Mouse (Mus musculus) v-Abl transformed pro-B cells (cell line): Measurements from ENCODE around the gene Mrm3.

Experiments used
- in situ Hi-C, 2 experiments: fragments of 400-800 bp; cut with MboI; formaldehyde crosslinking; loops; one replicate each; pipeline ENCODE4 v1.15.1; 2025; ENCODE audit not compliant: unreplicated experiment in 2 of 2

Mrm3 gene

GRCm38 (mm10) chr11:76247239-76247638 lies 3.7 kb downstream of the Mrm3 start:
- in situ Hi-C loops: no loop called here

- in situ Hi-C loops: loop anchor here (5.0 kb wide), 2 partner anchors 150 to 155 kb away; partner anchors contain the start of gene Timm22 (in 1 of the 2)
Observed at GRCm38 (mm10) chr11:76252036-76252435, 8.5 kb downstream of the Mrm3 start.

- in situ Hi-C loops: loop anchor here (5.0 kb wide), 2 partner anchors 149 to 154 kb away; partner anchors contain the start of gene Timm22 (in 1 of the 2)
Observed at GRCm38 (mm10) chr11:76253145-76253917, 9.8 kb downstream of the Mrm3 start.

- in situ Hi-C loops: loop anchor here (5.0 kb wide), 2 partner anchors 148 to 153 kb away; partner anchors contain the start of gene Timm22 (in 1 of the 2)
Observed at GRCm38 (mm10) chr11:76253918-76254264, 10.4 kb downstream of the Mrm3 start.

GRCm38 (mm10) chr11:76255431-76256001 lies 12.0 kb downstream of the Mrm3 start:
- in situ Hi-C loops: no loop called here

GRCm38 (mm10) chr11:76256129-76256528 lies 12.6 kb downstream of the Mrm3 start:
- in situ Hi-C loops: no loop called here

GRCm38 (mm10) chr11:76257386-76257785 lies 13.9 kb downstream of the Mrm3 start:
- in situ Hi-C loops: no loop called here

GRCm38 (mm10) chr11:76258511-76258910 lies 15.0 kb downstream of the Mrm3 start:
- in situ Hi-C loops: no loop called here

- in situ Hi-C loops: no loop called here
Observed at GRCm38 (mm10) chr11:76260208-76261050, 16.9 kb downstream of the Mrm3 start.

GRCm38 (mm10) chr11:76261224-76261623 lies 17.7 kb downstream of the Mrm3 start:
- in situ Hi-C loops: no loop called here

GRCm38 (mm10) chr11:76262611-76263351 lies 19.3 kb downstream of the Mrm3 start:
- in situ Hi-C loops: no loop called here

GRCm38 (mm10) chr11:76267550-76267949 lies 24.0 kb downstream of the Mrm3 start:
- in situ Hi-C loops: no loop called here

- in situ Hi-C loops: no loop called here
Observed at GRCm38 (mm10) chr11:76268001-76268459, 24.5 kb downstream of the Mrm3 start.

GRCm38 (mm10) chr11:76268521-76269065 lies 25.1 kb downstream of the Mrm3 start:
- in situ Hi-C loops: no loop called here

- in situ Hi-C loops: no loop called here
Observed at GRCm38 (mm10) chr11:76272440-76272839, 28.9 kb downstream of the Mrm3 start.

GRCm38 (mm10) chr11:76278960-76279852 lies 35.7 kb downstream of the Mrm3 start:
- in situ Hi-C loops: no loop called here

- in situ Hi-C loops: no loop called here
Observed at GRCm38 (mm10) chr11:76279971-76280370, 36.5 kb downstream of the Mrm3 start.

GRCm38 (mm10) chr11:76283841-76284240 lies 40.3 kb downstream of the Mrm3 start:
- in situ Hi-C loops: no loop called here

GRCm38 (mm10) chr11:76285431-76286075 lies 42.0 kb downstream of the Mrm3 start:
- in situ Hi-C loops: no loop called here
